Mouse (Mus musculus) embryonic fibroblast, embryonic 13.5 days (primary cell): ENCODE results near the gene Dnase1.

ENCODE experiments used
- CTCF ChIP-seq: IDR thresholded peaks from 2 replicates; pipeline ENCODE4 v1.5.1; 2011; ENCODE audit warnings: mild to moderate bottlenecking, control low read depth, low read length, moderate library complexity, borderline replicate concordance; ENCODE audit not compliant: insufficient read depth
- POLR2A ChIP-seq: IDR thresholded peaks from 2 replicates; pipeline ENCODE4 v1.6.1; 2011; ENCODE audit warnings: low read depth, mild to moderate bottlenecking, control low read depth, low read length, moderate library complexity

DNA sequence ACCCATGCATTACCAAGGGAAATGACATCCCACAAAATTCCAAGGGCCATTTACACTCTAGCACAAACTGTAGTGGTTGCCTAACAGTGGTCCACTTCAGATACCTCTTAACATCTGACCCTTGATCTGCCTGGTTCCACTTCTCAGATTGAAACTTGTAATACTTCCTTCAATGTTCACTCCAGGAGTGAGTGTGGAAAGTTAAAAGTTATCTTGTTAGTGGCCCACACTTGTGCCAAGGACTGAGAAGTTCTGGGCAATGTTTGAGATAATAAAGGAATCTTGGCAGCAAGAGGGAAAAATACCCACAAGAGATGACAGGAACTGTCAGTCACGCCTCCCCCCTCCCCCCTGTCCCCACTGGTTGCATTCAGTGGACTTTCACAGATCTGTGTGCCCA, 42.9 kb downstream of the Dnase1 start:
- TF ChIP-seq CTCF (no peak), POLR2A (no peak)
